Mouse (Mus musculus): ENCODE results near the gene Camta1. TPM values are rescaled to one million over a fixed set of nuclear protein-coding genes. Genes with fewer than 3 reads are reported as not detected.
A peak's percentile ranks its signal among the peaks of the same experiment; 100 is the strongest.

The Camta1 gene
- polyA plus RNA-seq, 1 experiment from 2014 or later, result 159 TPM

DNA sequence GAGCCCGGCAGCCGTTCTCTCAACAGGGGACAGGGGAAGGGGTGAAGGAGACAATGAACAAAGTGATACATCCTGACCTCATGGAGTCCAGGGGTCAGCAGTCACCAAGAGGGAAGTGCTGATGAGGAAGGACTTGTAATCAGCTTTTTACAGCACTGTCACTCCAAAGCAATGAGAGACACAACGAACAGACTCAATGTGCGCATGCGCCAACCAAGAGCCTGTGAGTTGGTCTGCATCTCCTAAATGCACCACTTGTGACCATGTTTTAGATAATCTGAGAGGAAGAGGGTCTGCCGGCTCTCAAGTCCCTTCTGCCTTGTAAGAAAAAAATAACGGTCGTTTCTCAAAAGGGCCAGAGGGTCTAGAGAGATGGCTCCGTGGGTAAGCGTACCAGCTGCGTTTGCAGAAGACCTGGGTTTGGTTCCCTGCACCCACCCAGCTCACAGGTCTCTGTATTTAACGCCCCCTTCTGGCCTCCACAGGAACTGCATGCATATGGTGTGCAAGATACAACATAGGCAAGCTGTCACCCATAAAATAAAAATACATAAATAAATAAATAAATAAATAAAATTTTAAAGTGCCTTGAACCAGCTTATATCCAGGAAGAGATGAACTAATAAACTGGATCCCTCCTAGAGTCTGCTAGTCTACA is 178.7 kb downstream of the Camta1 start:
- Histone ChIP-seq H3K36me3 (no peaks in the 10 kb centered on the region), H3K4me1 (replicated peaks) (no peaks in the 10 kb centered on the region), H3K4me3 (no peak overlapping the region), H3K9ac (no peak overlapping the region), H3K9me3 (replicated peaks) (peaks cover 7% of the 10 kb centered on the region), H3K4me2 (no peak overlapping the region), H3K27ac (ENCODE audit: poor library complexity, severe bottlenecking) (no peak overlapping the region), H3K27me3 (replicated peaks) (no peaks in the 10 kb centered on the region)
- no peak for ATAC-seq (ENCODE audit: insufficient number of reproducible peaks, low FRiP score)
- WGBS, result 68% methylated on average over 12 of the region's 12 CpGs

DNA sequence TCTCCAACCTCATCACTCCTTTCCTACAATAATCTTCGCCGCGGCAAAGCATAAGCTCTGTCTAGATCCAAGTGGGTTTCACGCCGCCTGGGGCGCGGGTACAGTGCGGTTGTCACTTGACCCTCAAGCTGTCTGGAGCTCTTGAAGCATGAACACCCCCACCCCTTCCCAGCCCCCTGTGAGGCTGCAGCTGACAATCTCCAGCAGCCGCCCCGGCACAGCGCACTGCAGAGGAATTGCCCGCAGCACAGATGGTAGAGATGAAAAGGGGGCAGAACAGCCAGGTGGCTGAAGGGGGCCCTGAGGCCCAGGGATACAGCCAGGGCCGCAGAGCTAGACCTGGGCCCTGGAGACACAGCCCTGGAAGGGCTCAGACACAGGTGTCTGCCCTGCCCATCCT is 189.2 kb downstream of the Camta1 start:
- ATAC-seq (ENCODE audit: insufficient number of reproducible peaks, low FRiP score), result peak; percentile 47; the same call in 1 of the 2 replicates
- H3K9me3 ChIP-seq (replicated peaks), result no peaks in the 10 kb centered on the region

GRCm38 (mm10) chr4:151666411-151666901 is 195.2 kb downstream of the Camta1 start:
- no peak for ATAC-seq (ENCODE audit: insufficient number of reproducible peaks, low FRiP score)

More for the DNA sequence above, 189.2 kb downstream of the Camta1 start:
- Histone ChIP-seq H3K9ac (no peak overlapping the region), H3K27ac (ENCODE audit: poor library complexity, severe bottlenecking) (no peak overlapping the region), H3K36me3 (no peaks in the 10 kb centered on the region), H3K4me3 (no peak overlapping the region), H3K27me3 (replicated peaks) (no peaks in the 10 kb centered on the region), H3K4me2 (no peak overlapping the region), H3K4me1 (replicated peaks) (no peaks in the 10 kb centered on the region)
- WGBS, result 79% methylated on average over 13 of the region's 13 CpGs

DNA sequence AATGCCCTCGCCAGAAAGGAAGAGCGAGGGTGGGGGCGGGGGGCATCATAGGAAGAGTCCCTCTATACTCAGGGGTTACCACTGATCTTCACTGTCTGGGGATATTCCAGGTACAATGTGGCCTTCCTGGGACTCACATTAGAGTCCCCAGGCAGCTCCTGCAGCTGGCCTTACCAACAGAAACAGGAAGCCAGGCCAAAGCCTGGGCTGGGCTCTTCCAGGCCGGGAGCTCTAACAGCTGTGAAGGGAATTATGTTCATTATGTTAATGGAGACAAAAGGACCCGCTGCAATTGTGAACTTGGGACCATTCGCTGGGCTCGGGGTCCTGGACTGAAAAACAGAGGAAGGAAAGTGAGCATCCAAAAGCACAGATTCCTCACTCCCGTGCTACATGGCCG is 200.2 kb downstream of the Camta1 start:
- Histone ChIP-seq H3K27me3 (replicated peaks) (no peaks in the 10 kb centered on the region), H3K4me1 (replicated peaks) (peaks cover 10% of the 10 kb centered on the region), H3K4me2 (no peak overlapping the region), H3K9me3 (replicated peaks) (no peaks in the 10 kb centered on the region), H3K9ac (no peak overlapping the region), H3K27ac (ENCODE audit: poor library complexity, severe bottlenecking) (no peak overlapping the region), H3K4me3 (no peak overlapping the region), H3K36me3 (no peaks in the 10 kb centered on the region)
- 77% methylated on average over 9 of the region's 9 CpGs for WGBS
- no peak for ATAC-seq (ENCODE audit: insufficient number of reproducible peaks, low FRiP score)

More at GRCm38 (mm10) chr4:151666411-151666901, 195.2 kb downstream of the Camta1 start:
- no peak overlapping the region for H3K9ac ChIP-seq
- no peak overlapping the region for H3K27ac ChIP-seq (ENCODE audit: poor library complexity, severe bottlenecking)
- H3K4me1 ChIP-seq (replicated peaks), result peaks cover 16% of the 10 kb centered on the region
- no peaks in the 10 kb centered on the region for H3K36me3 ChIP-seq
- H3K27me3 ChIP-seq (replicated peaks), result no peaks in the 10 kb centered on the region
- no peaks in the 10 kb centered on the region for H3K9me3 ChIP-seq (replicated peaks)
- WGBS, result 57% methylated on average over 12 of the region's 12 CpGs
- peak overlapping the region; percentile 16 for H3K4me2 ChIP-seq
- H3K4me3 ChIP-seq, result no peak overlapping the region

GRCm38 (mm10) chr4:151656427-151656826 is 205.2 kb downstream of the Camta1 start:
- Histone ChIP-seq H3K9ac (no peak overlapping the region), H3K27ac (ENCODE audit: poor library complexity, severe bottlenecking) (no peak overlapping the region), H3K27me3 (replicated peaks) (peaks cover 5% of the 10 kb centered on the region; the same call in 1 of the 2 replicates), H3K36me3 (no peaks in the 10 kb centered on the region), H3K9me3 (replicated peaks) (no peaks in the 10 kb centered on the region), H3K4me1 (replicated peaks) (no peaks in the 10 kb centered on the region), H3K4me3 (no peak overlapping the region), H3K4me2 (no peak overlapping the region)
- no peak for ATAC-seq (ENCODE audit: insufficient number of reproducible peaks, low FRiP score)
- WGBS, result 70% methylated on average over 10 of the region's 10 CpGs

DNA sequence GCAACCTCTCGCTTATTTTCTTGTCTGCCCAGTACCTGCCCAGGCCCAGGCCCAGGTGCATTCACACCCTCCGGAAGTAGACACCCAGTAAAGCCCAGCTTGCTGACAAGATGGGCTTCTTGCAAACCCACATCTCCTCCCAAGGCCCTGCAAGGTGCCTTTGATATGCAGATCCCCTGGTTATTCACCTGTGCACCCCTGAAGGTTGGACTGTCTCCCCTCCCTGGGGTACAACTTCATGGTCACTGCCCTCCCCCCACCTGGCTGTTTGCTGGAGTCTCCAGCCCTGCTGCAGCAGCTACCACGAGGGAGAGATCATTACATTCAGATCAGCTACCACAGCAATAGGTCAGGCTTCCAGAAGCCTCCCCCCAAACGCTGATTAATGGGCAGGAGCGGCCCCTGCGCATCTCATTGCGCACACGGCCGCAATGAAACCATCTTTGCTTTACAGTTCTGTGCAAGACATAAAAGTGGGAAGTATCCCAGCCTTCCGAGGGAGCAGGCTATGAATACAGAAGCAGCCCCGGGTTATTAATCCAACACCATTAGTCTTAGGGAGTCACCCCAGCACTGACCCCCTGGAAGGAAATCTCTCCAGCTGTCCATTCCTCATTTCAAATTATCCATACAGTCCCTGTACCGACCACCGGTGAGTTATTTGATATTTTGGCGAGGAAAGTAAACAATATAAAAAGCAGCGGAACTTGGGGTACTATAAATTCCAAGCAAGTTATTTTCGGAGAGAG is 205.9 kb downstream of the Camta1 start:
- H3K4me2 ChIP-seq, result no peak overlapping the region
- 63% methylated on average over 16 of the region's 16 CpGs for WGBS
- no peak overlapping the region for H3K4me3 ChIP-seq
- no peak for ATAC-seq (ENCODE audit: insufficient number of reproducible peaks, low FRiP score)
- H3K36me3 ChIP-seq, result no peaks in the 10 kb centered on the region
- no peaks in the 10 kb centered on the region for H3K4me1 ChIP-seq (replicated peaks)
- no peaks in the 10 kb centered on the region for H3K9me3 ChIP-seq (replicated peaks)
- no peak overlapping the region for H3K27ac ChIP-seq (ENCODE audit: poor library complexity, severe bottlenecking)
- peaks cover 5% of the 10 kb centered on the region; the same call in 1 of the 2 replicates for H3K27me3 ChIP-seq (replicated peaks)
- H3K9ac ChIP-seq, result no peak overlapping the region

- H3K36me3 ChIP-seq, result no peaks in the 10 kb centered on the region
- WGBS, result 57% methylated on average over 4 of the region's 4 CpGs
- H3K27ac ChIP-seq (ENCODE audit: poor library complexity, severe bottlenecking), result no peak overlapping the region
- H3K9ac ChIP-seq, result no peak overlapping the region
- no peaks in the 10 kb centered on the region for H3K4me1 ChIP-seq (replicated peaks)
- H3K4me2 ChIP-seq, result no peak overlapping the region
- H3K4me3 ChIP-seq, result no peak overlapping the region
- H3K9me3 ChIP-seq (replicated peaks), result no peaks in the 10 kb centered on the region
- ATAC-seq (ENCODE audit: insufficient number of reproducible peaks, low FRiP score), result no peak
- H3K27me3 ChIP-seq (replicated peaks), result peaks cover 5% of the 10 kb centered on the region; the same call in 1 of the 2 replicates
Measured at GRCm38 (mm10) chr4:151655227-151655626, 206.4 kb downstream of the Camta1 start.

GRCm38 (mm10) chr4:151642418-151642817 is 219.3 kb downstream of the Camta1 start:
- 77% methylated on average over 2 of the region's 2 CpGs for WGBS
- H3K9ac ChIP-seq, result no peak overlapping the region
- H3K4me3 ChIP-seq, result no peak overlapping the region
- H3K4me1 ChIP-seq (replicated peaks), result peaks cover 6% of the 10 kb centered on the region
- H3K9me3 ChIP-seq (replicated peaks), result no peaks in the 10 kb centered on the region
- no peak overlapping the region for H3K27ac ChIP-seq (ENCODE audit: poor library complexity, severe bottlenecking)
- H3K27me3 ChIP-seq (replicated peaks), result peaks cover 11% of the 10 kb centered on the region
- no peaks in the 10 kb centered on the region for H3K36me3 ChIP-seq
- no peak overlapping the region for H3K4me2 ChIP-seq
- ATAC-seq (ENCODE audit: insufficient number of reproducible peaks, low FRiP score), result no peak

DNA sequence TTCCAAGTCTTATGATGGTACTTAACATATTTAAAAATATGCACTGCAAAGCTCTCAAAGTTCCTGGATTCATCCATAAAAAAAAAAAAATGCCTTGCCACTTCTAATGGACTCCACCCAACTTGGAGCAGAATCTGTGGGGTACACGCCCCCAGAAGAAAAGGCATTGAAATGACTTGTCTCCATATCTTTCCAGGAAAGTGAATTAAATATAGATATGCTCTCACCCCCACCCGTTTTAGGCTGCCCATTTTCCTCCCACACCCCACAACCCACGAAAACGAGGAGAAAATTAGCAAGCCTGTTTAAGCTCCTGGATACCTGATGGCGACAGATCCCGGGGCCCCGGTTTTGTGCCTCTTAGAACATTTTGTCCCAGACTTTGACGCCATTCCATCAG is 220.7 kb downstream of the Camta1 start:
- no peak overlapping the region for H3K9ac ChIP-seq
- H3K36me3 ChIP-seq, result no peaks in the 10 kb centered on the region
- H3K4me2 ChIP-seq, result no peak overlapping the region
- H3K27me3 ChIP-seq (replicated peaks), result peaks cover 15% of the 10 kb centered on the region
- peaks cover 14% of the 10 kb centered on the region for H3K4me1 ChIP-seq (replicated peaks)
- 63% methylated on average over 8 of the region's 8 CpGs for WGBS
- H3K4me3 ChIP-seq, result no peak overlapping the region
- no peaks in the 10 kb centered on the region for H3K9me3 ChIP-seq (replicated peaks)
- H3K27ac ChIP-seq (ENCODE audit: poor library complexity, severe bottlenecking), result no peak overlapping the region
- ATAC-seq (ENCODE audit: insufficient number of reproducible peaks, low FRiP score), result no peak

GRCm38 (mm10) chr4:151638941-151639340 is 222.7 kb downstream of the Camta1 start:
- Histone ChIP-seq H3K27me3 (replicated peaks) (peaks cover 15% of the 10 kb centered on the region), H3K9me3 (replicated peaks) (no peaks in the 10 kb centered on the region), H3K36me3 (no peaks in the 10 kb centered on the region), H3K4me1 (replicated peaks) (peaks cover 29% of the 10 kb centered on the region), H3K27ac (ENCODE audit: poor library complexity, severe bottlenecking) (no peak overlapping the region), H3K4me3 (no peak overlapping the region), H3K4me2 (no peak overlapping the region), H3K9ac (no peak overlapping the region)
- ATAC-seq (ENCODE audit: insufficient number of reproducible peaks, low FRiP score), result no peak
- WGBS, result 20% methylated on average over 9 of the region's 9 CpGs

GRCm38 (mm10) chr4:151637348-151637747 is 224.3 kb downstream of the Camta1 start:
- Histone ChIP-seq H3K9me3 (replicated peaks) (no peaks in the 10 kb centered on the region), H3K4me3 (no peak overlapping the region), H3K27me3 (replicated peaks) (peaks cover 15% of the 10 kb centered on the region), H3K4me1 (replicated peaks) (peaks cover 38% of the 10 kb centered on the region), H3K27ac (ENCODE audit: poor library complexity, severe bottlenecking) (no peak overlapping the region), H3K4me2 (peak overlapping the region; percentile 8; the same call in 1 of the 2 replicates), H3K36me3 (no peaks in the 10 kb centered on the region), H3K9ac (no peak overlapping the region)
- peak; percentile 30; the same call in 1 of the 2 replicates for ATAC-seq (ENCODE audit: insufficient number of reproducible peaks, low FRiP score)
- WGBS, result 57% methylated on average over 9 of the region's 9 CpGs

All from heart, embryonic 12.5 days (tissue).